Mouse (Mus musculus) large intestine, adult 2 months (tissue): ENCODE measurements around the gene Mtf1. TPM values are rescaled to one million over a fixed set of nuclear protein-coding genes. Genes with fewer than 3 reads are reported as not detected.
A peak's percentile ranks its signal among the peaks of the same experiment; 100 is the strongest.

Experiments
- DNase-seq: peaks from one replicate; pipeline ENCODE4 v3.0.0-alpha.2; 2012; ENCODE audit warnings: low read depth, low spot score
- WGBS: fragments of 180-500 bp; shearing (Covaris S2); methylation state at CpG from one replicate; pipeline ENCODE4 v1.1.7; 2018; 5-methylcytosine and 5-hydroxymethylcytosine counted together
- polyA plus RNA-seq: library from polyadenylated mRNA; depleted of rRNA; stranded (reverse); fragments of >200 nt; gene quantifications from 2 replicates; pipeline ENCODE4 v1.2.3, GENCODE M21; 2012

The Mtf1 gene
- polyA plus RNA-seq, 1 experiment = 8.9 TPM

DNA sequence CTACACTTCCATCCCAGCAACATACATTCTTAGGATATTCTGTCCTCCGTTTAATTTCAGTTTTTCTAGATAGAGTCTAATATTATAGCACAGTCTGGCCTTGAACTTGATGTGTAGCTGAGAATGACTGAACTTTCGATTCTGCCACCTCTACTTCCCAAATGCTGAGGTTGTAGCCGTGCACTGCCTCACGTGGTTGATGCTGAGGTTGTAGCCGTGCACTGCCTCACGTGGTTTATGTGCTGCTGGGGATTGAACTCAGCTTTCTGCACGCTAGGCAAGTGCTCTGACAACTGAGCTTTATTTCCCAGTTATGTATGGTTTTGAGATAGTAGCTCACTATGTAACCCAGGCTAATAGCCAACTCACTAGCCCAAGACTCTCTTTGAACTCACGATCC, 5.8 kb upstream of the Mtf1 start:
- DNase-seq = no peak
- 90% methylated on average over 8 of the region's 8 CpGs for WGBS

DNA sequence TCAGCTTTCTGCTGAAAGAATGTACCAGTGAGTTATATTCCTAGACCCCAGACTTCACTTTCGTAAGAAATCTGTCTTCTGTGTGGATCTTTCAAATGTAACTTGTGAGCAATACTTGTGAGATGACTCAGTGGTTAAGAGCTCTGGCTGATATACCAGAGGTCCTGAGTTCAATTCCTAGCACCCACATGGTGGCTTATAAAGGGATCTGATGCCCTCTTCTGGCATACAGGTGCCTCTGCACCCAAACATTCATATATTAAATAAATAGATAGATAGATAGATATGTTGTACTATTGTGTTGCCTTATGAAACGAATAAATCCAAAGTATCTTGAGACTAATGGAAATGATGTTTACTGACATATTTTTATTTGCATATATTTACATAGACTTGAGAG, 5.0 kb upstream of the Mtf1 start:
- DNase-seq = no peak
- 99% methylated on average over 2 of the region's 2 CpGs for WGBS

DNA sequence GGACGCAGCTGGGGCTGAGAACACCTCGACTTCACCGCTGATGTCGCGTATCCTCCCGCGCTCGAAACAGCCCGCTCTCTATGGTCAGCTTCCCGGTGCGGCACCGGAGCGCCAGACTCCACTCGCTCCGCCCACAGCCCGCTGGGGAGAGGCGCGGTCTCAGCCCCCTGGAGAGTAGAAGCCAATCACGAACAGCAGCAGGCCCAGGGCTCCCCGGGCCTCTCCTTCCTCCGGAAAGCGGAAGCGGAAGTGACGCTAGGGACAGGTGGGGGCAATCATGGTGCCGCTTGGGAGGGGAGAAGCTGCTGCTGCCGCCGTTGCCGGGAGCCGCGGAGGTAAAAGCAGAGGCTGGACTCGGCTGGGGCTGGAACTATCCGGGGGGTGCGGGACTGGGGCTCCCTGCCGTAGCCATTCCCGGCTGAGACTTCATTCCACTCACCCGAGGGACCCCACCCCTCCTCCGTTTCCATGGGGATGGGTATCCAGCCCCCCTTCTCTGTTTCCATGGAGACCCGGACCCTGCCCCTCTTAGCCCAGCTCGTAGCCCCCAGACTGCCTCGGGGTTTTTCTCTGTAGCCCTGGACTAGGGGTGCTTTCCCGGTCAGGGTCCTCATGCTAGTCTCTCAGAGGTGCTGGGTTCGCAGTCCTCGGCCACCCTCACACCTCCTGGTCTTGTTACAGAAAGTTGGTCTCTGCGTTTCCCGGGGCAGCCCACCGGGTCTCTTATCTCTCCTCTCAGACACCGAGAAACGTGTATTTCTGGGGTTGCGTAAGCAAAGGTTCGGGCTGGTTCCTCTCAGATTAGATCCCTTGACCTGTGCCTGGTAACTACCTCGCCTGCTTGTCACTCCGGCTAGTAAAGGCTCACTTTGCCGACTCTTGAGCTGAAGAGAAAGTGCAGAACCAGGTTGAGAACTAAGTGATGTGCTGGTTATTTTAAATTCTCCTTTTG, 681 bp downstream of the Mtf1 start:
- under 1% methylated on average over 53 of the region's 53 CpGs for WGBS
- peak; percentile 97 for DNase-seq

DNA sequence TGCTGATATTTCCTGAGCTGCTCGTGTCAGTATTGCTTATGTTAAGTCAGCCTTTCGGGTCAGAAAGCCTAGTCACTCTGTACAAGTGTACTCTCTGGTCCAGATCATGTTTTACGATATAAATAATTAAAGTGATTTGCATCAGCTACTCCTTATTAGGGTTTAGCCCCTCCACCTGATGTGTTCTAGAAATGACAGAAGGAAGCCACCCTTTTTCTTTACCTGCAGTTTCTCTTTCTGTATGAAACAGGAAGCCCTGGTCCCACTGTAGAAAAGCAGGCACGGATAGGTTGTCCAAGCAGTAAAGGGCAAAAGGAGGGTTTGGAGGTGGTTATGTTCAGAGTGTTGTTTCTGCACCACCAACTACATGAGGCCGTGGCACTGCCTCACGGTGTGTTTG, 1.5 kb downstream of the Mtf1 start:
- no peak for DNase-seq
- WGBS = 59% methylated on average over 6 of the region's 6 CpGs

DNA sequence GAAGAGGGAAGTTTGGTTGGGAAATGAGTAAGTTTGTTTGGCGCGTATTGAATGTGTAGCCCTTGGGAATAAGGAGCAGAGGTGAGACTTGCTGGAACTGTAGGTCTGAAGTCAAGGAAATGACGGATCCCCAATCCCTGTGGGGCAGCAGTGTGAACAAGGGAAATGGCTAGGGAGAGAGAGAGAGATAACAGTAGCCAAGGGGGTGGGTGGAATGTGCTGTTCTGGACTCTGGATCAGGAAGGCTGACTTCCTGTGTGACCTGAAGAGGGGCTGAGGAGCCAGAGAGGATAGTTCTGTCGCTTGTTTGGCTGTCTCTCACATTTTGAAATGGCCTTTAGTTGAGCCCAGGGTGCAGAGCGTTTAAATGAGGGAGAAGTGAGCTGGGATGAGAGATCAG, 6.6 kb downstream of the Mtf1 start:
- 80% methylated on average over 5 of the region's 5 CpGs for WGBS
- DNase-seq = no peak

DNA sequence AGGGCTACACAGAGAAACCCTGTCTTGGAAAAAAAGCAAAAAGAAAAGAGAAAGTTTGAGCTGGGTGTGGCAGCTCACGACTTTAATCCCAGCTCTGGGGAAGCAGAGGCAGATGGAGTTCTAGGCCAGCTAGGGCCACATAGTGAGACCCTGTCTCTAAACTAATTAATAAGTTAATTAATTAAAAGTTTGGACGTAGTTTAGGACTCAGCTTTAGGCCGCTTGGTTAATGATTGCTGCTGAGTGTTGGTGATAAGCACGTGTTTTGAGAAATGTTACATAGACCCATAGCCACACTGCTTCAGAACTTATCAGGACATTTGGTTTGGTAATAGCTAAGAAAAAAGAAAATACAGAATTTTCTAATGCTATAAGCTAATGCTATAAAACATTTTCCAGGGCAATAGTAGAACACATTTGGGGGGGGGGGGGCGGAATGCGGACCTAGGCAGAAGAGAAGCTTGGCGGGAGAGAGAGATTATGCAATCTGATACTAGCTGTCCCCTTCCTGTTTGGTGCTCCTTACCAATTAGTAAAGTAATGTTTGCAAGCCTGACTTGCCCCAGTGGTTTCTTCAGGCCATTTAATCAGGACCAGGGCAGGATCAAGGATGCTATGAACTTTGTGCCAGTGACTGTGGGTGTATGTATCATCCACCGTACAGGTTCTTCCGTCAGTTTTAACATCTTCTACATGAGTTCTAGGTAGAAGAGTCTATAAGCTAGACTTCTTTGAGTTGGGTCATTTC, 7.4 kb downstream of the Mtf1 start:
- no peak for DNase-seq
- WGBS = 77% methylated on average over 9 of the region's 9 CpGs

DNA sequence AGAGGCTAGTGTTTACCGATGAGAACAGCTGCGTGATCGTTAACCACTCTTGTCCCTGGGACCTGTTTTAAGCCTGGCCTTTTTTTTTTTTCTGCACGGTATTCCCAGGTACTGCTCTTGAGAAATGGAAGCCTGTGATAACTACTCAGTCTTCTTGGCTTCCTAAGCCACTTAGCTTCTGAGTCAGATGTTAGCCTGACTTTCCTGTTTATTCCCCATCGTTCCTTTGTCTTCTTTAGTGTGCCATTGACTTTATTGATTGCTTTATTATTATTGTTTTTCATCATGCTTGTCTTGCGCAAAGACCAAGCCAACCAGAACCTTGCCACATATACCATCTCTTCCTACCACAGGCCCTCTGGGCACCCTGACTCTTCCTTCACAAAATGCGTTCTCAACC, 8.2 kb downstream of the Mtf1 start:
- WGBS = 68% methylated on average over 7 of the region's 7 CpGs
- no peak for DNase-seq

DNA sequence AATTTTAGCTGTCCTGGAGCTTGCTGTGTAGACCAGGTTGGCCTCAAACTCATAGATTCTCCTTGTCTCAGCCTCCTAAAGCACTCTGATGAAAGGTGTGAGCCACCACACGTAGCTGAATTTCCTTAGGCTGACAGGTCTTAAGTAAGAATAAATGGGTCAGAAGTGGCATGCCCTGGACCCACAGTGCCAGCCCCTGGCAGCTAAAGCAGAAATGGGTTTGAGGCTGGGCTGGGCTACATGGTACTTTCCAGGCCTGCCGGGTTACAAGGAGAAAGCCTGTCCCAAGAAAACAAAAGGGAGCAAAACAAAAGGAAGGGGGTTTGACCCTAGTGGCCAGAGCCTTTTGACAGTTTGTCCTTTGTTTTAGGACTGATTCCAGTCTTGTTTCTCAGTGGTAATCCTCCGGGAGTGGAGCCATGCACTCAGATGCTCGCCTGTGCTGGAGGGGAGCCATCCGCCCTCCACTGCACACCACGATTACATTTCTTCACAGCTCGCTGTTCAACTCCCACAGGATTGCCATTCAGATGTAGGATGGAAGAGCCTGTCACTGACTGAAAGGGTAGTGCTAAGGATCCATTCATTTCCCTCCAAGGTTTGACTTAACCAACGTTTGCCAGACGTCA, 9.6 kb downstream of the Mtf1 start:
- DNase-seq = no peak
- WGBS = 75% methylated on average over 9 of the region's 9 CpGs

DNA sequence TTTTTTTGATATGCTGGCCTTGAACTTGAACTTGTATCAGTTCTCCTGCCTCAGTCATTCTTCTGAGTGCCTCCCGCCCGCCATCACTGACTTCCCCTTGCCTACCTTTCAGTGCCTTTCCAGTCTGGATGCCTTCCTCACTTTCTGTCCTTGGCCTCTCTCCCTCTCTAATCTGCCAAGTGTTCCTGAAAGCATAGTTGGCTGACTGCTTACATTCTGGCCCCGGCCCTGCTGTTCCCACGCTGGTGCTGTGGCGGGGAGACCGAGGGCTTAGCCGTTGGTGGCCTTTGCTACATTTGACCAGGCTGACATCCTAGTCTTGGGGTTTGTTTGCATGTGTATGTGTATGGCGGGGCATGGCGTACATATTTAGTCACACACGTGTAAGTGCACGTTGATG, 14.0 kb downstream of the Mtf1 start:
- 82% methylated on average over 11 of the region's 11 CpGs for WGBS
- no peak for DNase-seq

DNA sequence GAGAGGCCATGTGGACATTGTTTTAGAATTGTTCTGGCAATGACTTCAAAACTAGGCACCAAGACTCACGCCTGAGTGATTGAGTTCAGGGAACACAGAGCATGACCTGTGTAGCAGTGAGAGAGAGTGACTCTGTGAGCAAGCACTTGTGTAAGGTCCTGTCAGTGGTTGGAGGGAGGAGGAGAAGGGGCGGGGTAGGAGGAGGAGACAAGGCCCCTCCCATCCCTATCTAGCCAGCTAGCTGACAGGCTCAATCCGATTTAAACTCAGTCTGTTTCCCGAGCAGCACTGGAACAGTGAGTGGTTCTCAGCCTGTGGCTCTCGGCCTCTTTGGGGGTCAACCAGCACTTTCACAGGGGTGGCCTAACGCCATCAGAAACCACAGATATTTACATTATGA, 15.9 kb downstream of the Mtf1 start:
- 9% methylated on average over 6 of the region's 6 CpGs for WGBS
- peak; percentile 50 for DNase-seq

DNA sequence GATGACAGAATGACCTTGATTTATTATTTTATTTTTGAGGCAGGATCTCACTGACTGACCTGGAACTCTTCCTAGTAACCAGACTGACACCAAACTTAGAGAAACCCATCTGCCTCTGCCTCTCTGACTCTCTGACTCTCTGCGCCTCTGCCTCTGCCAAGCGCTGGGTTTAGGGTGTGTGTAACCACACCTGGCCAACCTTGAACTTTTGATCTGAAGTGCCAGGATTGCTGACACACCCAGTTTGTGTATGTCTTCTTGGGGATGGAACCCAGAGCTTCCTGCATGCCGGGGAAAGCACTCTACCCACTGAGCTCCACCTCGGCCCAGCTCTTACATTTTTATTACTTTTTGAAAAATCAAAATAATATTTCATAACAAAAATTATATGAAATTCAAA, 16.9 kb downstream of the Mtf1 start:
- DNase-seq = peak; percentile 75
- WGBS = 34% methylated on average over 4 of the region's 4 CpGs

DNA sequence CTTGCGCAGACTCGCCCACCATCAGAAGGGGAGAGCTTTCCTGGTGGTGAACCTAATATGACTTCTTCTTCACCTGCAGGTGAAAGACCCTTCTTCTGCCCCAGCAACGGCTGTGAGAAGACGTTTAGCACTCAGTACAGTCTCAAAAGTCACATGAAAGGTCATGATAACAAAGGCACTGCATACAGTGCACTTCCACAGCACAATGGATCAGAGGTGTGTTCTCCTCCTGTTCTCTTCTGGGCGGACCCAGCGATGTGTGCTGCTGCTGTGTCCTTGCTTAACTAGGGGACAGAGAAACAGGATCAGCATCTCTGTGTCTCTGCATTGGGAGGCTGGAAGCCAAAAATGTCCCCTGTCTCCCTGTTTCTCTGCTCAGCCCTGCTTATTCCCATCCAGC, 23.1 kb downstream of the Mtf1 start:
- WGBS = 94% methylated on average over 6 of the region's 6 CpGs
- DNase-seq = no peak

DNA sequence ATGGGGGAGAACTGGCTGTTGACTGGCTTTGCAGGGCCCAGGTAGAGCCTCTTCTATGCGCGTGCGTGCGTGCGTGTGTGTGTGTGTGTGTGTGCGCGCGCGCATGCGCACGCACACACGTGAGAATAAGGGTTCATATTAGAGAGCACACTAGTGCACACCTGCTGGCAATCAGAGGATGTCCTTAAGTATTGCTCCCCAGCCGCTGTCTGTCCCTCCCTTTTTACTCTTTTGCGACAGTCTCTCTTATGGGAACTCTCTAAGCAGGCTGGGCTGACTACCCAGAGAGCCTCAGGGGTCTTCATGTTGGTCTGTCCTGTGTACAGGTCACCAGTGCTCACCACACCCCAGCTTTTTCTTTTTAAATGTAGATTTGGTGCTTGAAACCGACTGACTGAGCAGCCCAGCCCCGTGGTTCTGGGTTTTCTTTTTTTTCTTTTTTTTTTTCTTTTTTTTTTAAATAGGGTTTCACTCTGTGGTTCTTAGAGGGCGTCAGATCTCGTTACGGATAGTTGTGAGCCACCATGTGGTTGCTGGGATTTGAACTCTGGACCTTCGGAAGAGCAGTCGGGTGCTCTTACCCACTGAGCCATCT, 23.6 kb downstream of the Mtf1 start:
- 95% methylated on average over 21 of the region's 21 CpGs for WGBS
- no peak for DNase-seq

DNA sequence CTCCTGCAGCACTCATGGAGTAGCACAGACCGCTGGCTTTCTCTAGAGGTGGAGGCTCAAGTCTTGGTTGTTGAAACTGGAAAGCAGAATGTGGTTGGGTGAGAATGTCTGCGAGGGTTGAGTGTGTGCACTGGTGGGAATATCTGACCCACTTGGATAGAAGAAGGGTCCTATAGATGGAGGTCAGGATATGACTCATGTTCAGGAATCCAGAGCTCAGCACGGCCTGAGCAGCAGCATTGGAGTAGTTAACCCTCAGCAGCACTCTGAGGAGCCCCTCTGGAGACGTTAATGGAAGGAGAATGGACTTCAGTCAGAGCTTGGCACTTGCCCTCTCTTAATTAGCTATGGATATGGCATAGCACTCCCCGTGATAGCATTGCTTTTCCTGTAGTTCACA, 27.8 kb downstream of the Mtf1 start:
- DNase-seq = no peak
- 63% methylated on average over 5 of the region's 5 CpGs for WGBS

DNA sequence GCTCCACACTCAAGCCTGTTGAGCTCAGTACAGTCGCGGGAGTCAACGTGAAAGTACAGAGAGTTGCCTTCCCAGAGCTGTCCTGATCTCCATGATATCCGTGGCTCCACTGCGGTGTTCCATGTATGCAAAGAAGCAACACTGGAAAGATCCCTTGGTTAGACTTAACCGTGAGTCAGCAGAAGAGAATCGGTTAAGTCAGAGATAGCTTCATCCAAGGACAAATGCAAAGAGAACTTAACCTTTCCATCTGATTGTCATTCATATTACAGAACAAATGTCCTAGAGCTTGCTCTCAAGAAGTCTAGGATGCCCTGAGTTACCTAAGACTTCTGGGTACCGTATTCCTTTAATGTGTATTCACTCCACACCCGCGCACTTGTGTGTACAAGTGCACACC, 30.9 kb downstream of the Mtf1 start:
- 97% methylated on average over 10 of the region's 10 CpGs for WGBS
- no peak for DNase-seq

DNA sequence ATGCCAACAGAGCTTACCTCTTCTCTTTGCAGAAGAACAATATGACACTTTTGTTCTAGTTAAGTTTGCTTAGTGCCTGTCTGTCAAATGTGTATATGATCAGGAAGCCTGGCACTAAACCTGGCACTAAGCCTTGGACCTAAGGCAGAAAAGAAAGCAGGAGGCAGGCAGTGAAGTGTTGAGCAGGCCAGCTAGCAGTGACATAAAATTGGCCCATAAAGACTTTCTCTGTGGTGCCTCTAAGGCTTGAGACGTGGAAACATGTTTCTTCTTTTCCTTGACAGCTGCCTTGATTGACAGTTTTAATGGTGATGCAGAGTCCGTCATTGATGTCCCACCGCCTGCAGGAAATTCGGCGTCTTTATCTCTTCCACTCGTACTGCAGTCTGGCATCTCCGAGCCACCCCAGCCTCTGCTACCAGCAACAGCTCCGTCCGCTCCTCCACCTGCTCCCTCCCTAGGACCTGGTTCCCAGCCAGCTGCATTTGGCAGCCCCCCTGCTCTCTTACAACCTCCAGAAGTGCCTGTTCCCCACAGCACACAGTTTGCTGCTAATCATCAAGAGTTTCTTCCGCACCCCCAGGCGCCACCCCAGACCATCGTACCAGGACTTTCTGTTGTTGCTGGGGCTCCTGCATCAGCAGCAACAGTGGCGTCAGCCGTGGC, 36.3 kb downstream of the Mtf1 start:
- no peak for DNase-seq
- 88% methylated on average over 14 of the region's 14 CpGs for WGBS

DNA sequence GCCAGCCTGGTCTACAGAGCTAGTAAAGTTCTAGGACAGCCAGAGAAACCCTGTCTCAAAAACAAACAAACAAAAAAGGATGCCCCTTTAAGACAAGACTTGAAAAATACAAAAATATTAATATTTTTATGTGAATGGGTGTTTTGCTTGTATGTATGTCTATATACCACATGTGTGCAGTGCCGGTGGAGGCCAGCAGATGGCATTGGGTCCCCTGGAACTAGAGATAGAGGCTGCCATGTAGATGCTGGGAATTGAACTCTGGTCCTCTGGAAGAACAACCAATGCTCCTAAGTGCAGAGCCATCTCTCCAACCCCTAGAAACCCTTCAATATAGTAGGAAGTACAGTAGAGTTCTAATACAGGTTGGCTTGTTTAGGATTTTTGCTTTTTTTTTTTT, 39.1 kb downstream of the Mtf1 start:
- WGBS = 88% methylated on average over 1 of the region's 1 CpGs
- DNase-seq = no peak

DNA sequence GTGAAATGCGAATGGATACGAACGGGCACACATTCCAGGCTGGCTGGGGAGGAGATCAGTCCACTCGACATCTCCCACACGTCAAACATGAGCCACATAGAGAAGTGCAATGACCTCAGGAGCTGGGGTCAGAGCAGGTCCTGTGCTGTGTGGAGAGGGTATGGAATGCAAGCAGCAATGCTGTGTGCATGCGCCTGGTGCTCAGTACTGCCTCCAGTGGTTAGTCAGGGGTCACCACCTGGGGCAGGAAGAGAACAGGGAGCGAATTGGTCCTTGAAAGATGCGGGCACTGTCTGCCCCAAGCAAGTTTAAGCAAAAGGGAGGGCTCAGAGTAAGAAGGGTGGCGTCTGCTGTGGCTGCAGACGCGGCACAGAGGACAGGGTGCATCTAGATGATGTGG, 41.6 kb downstream of the Mtf1 start:
- 54% methylated on average over 11 of the region's 11 CpGs for WGBS
- DNase-seq = no peak

DNA sequence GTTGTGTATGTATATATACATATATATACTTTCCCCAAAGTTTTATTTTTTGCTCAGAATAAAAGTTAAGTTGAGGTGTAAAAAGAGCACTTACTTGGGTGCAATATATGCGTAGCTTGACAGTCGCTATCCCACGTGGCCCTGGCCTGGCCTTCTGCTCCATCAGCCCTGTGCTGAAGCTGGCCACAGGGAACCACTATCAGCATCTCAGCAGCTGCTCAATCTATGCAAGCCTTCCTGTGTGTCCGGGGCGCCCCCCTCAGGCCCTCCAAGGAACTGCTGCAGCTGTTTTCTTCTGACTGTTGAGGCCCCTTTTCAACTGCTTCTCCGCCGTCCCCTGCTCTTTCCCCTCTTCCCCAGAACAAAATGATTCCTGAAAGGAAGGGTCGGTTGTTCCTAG, 45.7 kb downstream of the Mtf1 start:
- WGBS = 17% methylated on average over 8 of the region's 8 CpGs
- no peak for DNase-seq
